Mouse (Mus musculus): ENCODE measurements at regions not wholly inside any gene's neighbourhood (a gene's known extent, or its start where the extent isn't known, plus 50 kb on each side); places are given as distances from the start of the nearest gene placed in this dataset.

- no peak for DNase-seq
Observed at GRCm38 (mm10) chr3:159282594-159282993, 212.6 kb upstream of the Depdc1a start.

DNA sequence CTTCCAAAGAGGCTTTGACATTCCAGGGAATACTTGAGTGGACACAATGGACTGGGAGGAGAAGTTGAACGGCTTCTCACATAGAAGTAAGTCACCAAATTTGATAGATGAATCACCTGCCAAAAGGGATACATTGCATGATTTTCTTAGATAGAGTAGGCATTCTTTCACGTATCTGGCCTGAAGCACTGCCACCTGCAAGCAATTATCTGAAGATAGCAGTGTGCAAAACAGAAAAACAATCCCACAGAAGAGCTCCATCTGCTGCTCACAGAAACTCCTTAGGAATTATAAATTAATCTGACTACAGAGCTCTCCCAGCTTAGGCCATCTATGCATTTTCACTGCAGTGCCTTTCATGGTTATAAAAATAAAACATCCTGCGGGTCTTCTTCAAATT is 177.8 kb upstream of the Depdc1a start:
- DNase-seq: peak; percentile 6

GRCm38 (mm10) chr3:159348053-159348452 is 147.2 kb upstream of the Depdc1a start:
- peak; percentile 33 for DNase-seq

DNA sequence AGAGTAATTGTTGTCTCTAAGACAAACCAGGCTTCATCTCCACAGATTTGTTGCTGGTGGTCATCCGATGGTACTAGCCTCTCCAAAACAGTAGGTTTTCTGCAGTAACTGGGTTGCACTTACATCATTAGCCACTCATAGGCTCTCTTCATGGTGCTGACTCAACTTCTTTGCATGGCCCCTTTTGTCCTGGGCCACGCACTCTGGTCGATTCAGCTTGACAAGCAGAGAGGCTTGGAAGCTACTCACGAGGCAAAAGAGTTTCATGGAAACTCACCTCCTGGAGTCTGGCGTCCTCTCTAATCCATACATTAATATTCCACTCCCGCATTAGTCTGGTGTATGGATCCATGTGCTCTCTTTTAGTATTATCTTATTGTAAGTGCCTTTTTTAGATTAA is 141.5 kb upstream of the Depdc1a start:
- no peak for DNase-seq

- no peak for DNase-seq
Observed at GRCm38 (mm10) chr3:159373177-159373576, 122.1 kb upstream of the Depdc1a start.
